Mouse (Mus musculus): ENCODE measurements around the gene Vmn2r25. TPM values are rescaled to one million over a fixed set of nuclear protein-coding genes. Genes with fewer than 3 reads are reported as not detected.
"Not testable (repeated sequence)": the region's sequence is repeated elsewhere in the genome, so short reads cannot be mapped to it uniquely, and the experiment has no call there.

The Vmn2r25 gene
- polyA plus RNA-seq (2016; fragmentation: Nextera tagmentation; extraction: Ambion mirVana), result not detected in 2 replicates

DNA sequence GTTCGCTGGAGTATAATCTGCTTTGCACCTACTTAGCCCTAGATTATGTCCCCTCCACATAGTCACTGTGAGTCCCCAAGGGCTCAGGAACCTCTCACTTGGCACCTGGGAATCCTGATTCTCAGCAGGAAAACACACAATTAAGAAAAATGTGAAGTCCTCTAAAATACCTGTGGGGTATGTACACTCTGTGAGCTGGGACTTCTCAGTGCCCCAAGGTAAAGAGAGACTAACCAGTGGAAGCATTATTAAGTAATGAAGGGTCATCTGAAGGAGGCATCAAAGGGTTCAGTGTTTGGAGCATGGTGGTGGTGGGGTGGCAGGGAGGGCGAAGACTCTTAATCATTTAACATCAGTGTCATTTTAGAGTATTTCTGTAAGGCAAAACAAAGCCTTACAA is at the start of gene Vmn2r25:
Gene Vmn2r25 (minus strand): TSS at position 101 of the 400 bp plus-strand sequence.
- H3K27me3 ChIP-seq (ENCODE audit: poor library complexity, severe bottlenecking); H3K4me1 ChIP-seq; H3K36me3 ChIP-seq (replicated peaks); H3K9me3 ChIP-seq; H3K27ac ChIP-seq; H3K4me3 ChIP-seq; DNase-seq (ENCODE audit: extremely low spot score, low spot score): not testable (repeated sequence)
- 77% methylated on average over 2 of the region's 2 CpGs for WGBS

DNA sequence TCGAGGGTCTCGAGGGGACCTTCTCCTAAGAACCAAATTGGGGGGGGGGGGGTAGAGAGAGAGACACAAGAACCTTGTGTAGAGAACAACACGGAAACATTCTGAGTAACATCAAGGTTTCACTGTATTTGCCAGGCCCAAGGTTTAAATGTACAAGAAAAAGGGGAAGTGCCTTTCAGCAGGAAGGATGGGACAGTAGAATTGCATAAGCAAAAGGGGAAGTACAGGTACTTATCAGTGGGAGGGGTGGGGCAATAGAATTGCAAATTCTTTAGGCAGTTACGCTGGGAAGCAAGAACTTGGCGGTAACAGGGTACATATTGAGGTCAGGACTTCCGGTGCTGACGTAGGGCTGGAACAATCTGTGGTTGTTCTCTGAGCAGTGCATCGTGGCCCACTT is 33.3 kb downstream of the Vmn2r25 start:
- H3K27me3 ChIP-seq (ENCODE audit: poor library complexity, severe bottlenecking), result no peaks in the 10 kb centered on the region
- H3K4me3 ChIP-seq, result no peak overlapping the region
- H3K36me3 ChIP-seq (replicated peaks), result no peaks in the 10 kb centered on the region
- no peak for DNase-seq (ENCODE audit: extremely low spot score, low spot score)
- H3K4me1 ChIP-seq, result no peaks in the 10 kb centered on the region
- no peak overlapping the region for H3K27ac ChIP-seq
- H3K9me3 ChIP-seq, result peaks cover 5% of the 10 kb centered on the region; the same call in 1 of the 2 replicates
- WGBS, result 91% methylated on average over 8 of the region's 8 CpGs

DNA sequence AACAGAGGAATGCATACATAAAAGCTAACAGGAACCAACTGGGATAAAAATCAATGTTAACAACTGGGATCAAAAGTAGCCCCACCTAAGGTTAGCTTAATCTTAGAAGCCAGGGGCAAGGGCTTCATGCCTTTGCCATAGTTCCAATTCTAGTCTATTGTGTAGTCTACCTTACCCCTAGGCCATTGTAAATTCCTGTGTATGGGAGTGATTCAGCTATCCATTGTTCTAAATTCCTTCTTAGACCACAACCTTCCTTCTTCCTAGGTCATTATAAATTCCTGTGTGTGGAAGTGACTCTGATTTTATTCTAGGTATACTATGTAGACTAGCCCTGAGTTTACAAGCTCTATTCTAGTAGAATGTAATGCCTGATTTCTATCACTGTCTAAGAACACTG is 43.0 kb downstream of the Vmn2r25 start:
- H3K4me3 ChIP-seq; H3K4me1 ChIP-seq; H3K9me3 ChIP-seq; DNase-seq (ENCODE audit: extremely low spot score, low spot score); H3K36me3 ChIP-seq (replicated peaks); H3K27ac ChIP-seq; H3K27me3 ChIP-seq (ENCODE audit: poor library complexity, severe bottlenecking): not testable (repeated sequence)

DNA sequence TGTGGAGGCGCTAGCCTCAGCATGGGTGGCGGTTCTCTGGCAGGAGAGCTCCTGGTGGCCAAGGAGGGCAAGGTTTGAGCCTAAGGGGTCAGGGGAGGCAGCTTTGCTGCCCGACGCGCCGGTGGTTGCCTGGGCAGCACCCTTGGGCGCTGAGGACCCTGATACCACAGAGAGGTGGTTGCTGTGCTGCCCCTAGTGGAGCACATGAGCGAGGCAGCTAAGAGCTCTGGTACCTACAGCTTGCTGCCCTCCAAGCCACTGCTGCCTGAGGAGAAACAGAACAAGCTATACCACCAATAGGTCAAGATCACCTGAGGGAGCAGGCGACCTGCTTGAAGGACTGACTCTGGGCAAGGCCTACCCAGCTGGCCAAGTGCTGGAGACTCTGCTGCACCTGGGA is 59.5 kb downstream of the Vmn2r25 start:
- Histone ChIP-seq H3K4me3 (no peak overlapping the region), H3K27ac (no peak overlapping the region), H3K27me3 (ENCODE audit: poor library complexity, severe bottlenecking) (no peaks in the 10 kb centered on the region), H3K4me1 (no peaks in the 10 kb centered on the region), H3K9me3 (no peaks in the 10 kb centered on the region), H3K36me3 (replicated peaks) (no peaks in the 10 kb centered on the region)
- DNase-seq (ENCODE audit: extremely low spot score, low spot score), result no peak
- WGBS, result 26% methylated on average over 9 of the region's 9 CpGs

GRCm38 (mm10) chr6:123784857-123785256 is 68.4 kb downstream of the Vmn2r25 start:
- 75% methylated on average over 2 of the region's 2 CpGs for WGBS
- Histone ChIP-seq H3K27me3 (ENCODE audit: poor library complexity, severe bottlenecking) (no peaks in the 10 kb centered on the region), H3K27ac (no peak overlapping the region), H3K4me3 (no peak overlapping the region), H3K4me1 (no peaks in the 10 kb centered on the region), H3K9me3 (no peaks in the 10 kb centered on the region), H3K36me3 (replicated peaks) (no peaks in the 10 kb centered on the region)
- DNase-seq (ENCODE audit: extremely low spot score, low spot score), result no peak

DNA sequence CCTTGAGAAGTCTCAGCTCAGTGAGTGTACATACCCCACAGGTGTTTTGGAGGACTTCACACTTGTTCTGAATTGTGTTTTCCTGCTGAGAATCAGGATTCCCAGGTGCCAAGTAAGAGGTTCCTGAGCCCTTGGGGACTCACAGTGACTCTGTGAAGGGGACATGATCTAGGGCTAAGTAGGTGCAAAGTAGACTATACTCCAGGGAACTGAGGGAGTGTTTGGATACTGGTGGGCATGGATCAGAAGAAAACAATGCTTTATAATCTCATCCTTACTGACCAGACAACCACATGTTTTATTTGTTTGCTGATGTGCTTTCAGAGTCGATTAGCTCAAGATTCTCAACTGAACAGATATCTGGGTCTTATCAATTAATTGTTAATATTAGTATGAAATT is 74.7 kb downstream of the Vmn2r25 start, which contains the start of gene Vmn2r24:
Gene Vmn2r24 (plus strand): TSS at position 301 of the 400 bp plus-strand sequence.
- H3K4me3 ChIP-seq, result no peak within 1 kb of the TSS
- H3K9me3 ChIP-seq, result no peaks in the 10 kb centered on the region
- 88% methylated on average over 1 of the region's 1 CpGs for WGBS

More for the DNA sequence above, 74.7 kb downstream of the Vmn2r25 start, which contains the start of gene Vmn2r24:
- Histone ChIP-seq H3K36me3 (replicated peaks) (no peaks in the 10 kb centered on the region), H3K4me1 (no peaks in the 10 kb centered on the region), H3K27ac (no peak within 1 kb of the TSS), H3K27me3 (ENCODE audit: poor library complexity, severe bottlenecking) (no peaks in the 10 kb centered on the region)
- DNase-seq (ENCODE audit: extremely low spot score, low spot score), result no peak

Other genes with a start within 250 kb of the Vmn2r25 start
- not detected in 2 replicates for gene Vmn2r22, start 202.7 kb downstream of the Vmn2r25 start, polyA plus RNA-seq (2016; fragmentation: Nextera tagmentation; extraction: Ambion mirVana)
- gene Vmn2r23, start 150.8 kb downstream of the Vmn2r25 start, polyA plus RNA-seq (2016; fragmentation: Nextera tagmentation; extraction: Ambion mirVana), result not detected in 2 replicates
- not detected in 2 replicates for gene Vmn2r24, start 74.6 kb downstream of the Vmn2r25 start, polyA plus RNA-seq (2016; fragmentation: Nextera tagmentation; extraction: Ambion mirVana)
- gene Vmn2r26, start 171.1 kb upstream of the Vmn2r25 start, polyA plus RNA-seq (2016; fragmentation: Nextera tagmentation; extraction: Ambion mirVana), result not detected in 2 replicates